Mouse (Mus musculus) heart, adult 11 months (tissue): Measurements from ENCODE around the gene Sync.

Experiments
- DNase-seq: peaks from one replicate; pipeline ENCODE4 v3.0.0; 2022

Gene Sync

DNA sequence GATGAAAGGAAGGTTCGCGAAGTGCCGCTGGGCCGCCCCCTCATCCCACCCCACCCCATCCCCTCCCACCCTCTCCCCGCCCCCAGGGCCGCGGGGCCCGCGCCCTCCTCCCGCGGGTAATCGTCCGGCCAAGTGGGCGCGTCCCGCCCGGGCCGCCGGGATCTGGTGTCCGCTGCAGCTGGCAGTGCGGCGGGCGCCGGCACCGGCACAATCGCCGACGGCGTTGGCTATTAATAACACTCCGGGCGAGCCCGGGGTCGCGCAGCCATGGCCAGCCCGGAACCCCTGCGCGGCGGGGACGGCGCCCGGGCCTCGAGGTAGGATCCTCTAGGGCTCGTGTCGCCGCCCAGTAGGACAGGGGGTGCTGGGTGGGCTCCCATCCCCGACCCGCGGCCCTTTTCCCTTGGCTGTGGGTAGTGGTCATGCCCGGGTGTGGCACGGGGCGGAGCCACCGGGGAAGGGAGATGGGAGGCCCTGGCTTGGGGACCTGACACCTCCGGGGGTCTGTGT, at the start of gene Sync:
Sync (plus strand) TSS at position 146 of the 510 bp plus-strand sequence.
- peak; percentile 96 for DNase-seq

DNA sequence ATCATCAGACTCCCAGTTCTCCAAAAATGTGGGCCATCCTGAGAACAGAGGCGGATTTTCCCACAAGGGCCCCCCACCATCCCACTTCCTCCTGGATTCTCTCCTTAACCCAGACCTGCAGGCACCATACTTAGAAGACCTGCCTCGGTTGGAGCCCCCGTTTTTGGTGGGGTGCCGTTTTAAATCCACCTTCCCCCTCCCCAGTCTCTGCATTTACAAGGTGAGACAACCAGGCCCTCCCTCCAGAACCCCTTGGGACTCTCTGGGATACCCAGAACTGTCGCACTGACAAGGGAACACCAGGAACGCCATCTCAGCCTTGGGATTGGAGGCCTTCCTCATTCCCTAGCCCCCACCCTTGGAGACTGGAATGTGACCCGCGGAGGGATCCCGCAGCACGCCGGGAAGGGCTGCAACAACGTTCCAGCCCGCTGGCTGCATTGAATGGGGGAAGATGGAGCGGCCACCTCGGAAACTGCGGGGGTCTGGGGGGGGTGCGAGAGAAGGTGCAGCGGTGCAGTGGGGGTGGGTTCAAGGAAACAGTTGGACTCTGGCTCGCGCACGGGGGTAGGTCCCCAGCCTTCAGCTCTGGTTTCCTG, 49.5 kb upstream of the Sync start:
- peak; percentile 89 for DNase-seq

- DNase-seq = peak; percentile 88
Measured at GRCm38 (mm10) chr4:129238579-129239016, 48.8 kb upstream of the Sync start.

GRCm38 (mm10) chr4:129239075-129239474, 48.3 kb upstream of the Sync start:
- DNase-seq = peak; percentile 97

DNA sequence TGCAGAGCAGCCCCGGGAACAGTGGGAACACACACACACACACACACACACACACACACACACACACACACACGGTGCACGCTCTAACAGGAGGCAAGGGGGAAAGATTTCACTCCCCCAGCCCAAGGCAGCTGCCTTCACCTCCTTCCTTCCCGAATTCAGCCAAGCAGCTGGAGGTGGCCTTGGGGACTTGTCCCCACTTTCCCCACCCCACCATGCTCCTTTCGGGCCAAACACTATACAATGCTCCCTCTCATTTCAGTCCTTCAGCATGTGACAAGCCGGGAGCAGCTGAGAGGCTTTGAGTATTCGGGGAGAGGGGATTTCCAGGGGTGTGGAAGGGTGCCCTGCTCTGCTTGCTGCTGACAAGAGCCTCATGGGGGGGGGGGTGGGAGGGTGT, 45.5 kb upstream of the Sync start:
- DNase-seq = no peak

- DNase-seq = no peak
Measured at GRCm38 (mm10) chr4:129242327-129242726, 45.1 kb upstream of the Sync start.

DNA sequence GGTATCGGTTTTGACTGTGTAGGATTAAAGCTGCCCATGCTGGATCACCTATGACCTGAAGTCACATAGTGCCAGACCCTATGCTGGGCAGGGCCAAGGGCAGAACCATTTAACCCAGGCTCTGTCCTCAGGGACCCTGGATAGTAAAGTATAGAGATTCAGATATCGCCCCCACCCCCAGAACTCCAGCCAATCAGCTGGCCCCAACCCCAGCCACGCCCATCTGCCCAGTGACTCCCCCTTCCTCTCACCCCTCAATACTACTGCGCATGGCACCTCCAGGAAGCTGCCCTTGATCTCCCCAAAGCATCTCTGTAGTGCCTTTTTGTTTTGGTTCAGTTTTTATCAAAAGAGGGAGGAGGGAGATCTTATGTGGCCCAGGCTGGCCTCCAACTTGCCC, 44.7 kb upstream of the Sync start:
- DNase-seq = no peak

DNA sequence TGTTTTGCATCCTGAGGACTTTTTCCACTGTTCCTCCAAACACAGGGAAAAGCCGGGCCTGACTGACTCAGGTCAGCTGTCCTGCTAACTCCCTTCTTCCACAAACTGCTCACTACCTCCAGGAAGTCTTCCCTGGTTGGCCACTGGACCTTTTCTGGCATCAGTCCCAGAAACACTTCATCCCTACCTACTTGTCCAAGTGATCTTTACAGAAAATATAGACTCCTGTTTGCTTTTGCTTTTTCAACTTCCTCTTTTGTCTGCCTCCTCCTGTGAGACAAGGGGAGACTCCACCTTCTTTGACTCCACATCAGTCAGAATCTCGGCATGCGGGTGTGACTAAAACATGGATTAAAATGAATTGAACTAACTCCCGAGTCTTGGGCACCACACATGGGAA, 42.6 kb upstream of the Sync start:
- DNase-seq = no peak

- peak; percentile 92 for DNase-seq
Measured at GRCm38 (mm10) chr4:129246360-129247301, 40.8 kb upstream of the Sync start.

DNA sequence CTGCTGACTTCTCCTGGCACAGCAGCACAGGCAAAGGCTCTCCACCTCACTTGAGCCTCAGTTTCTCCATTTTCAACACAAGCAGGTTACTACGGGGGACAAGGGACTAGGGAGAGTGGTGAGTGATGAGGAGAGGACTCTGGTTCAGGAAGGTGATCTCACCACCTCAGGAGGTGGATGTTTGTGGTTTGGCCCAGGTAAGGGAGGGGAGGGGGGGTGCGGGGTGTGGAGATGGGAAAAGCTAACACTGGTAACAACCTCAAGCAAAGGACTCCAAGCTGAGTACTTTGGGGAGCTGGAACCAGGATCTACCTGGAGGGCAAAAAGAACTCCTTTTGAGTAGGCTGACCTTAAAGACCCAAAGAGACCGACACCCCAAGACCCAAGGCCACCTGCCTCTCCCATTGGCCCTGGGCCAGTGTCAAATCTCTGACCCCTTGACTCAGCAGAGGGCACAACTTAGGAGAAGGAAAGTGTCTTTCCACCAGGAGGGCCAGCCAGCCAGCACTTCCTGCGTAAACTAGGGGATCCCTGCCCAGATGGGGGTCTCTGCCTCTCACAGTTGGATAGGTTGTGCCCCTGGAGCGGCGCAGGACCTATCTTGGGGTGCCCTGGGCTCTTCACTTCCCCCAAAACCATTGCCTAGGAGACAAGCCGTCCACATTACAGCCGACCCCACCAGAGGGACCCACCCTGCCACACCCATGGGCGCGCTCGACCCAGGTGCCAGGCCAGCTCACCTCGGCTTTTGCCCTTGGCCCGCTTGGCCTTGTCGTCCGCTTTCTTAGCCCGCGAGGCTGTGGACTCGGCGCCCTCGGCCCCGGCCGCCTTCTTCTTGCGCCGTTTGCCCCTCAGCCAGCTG, 39.8 kb upstream of the Sync start:
- no peak for DNase-seq

DNA sequence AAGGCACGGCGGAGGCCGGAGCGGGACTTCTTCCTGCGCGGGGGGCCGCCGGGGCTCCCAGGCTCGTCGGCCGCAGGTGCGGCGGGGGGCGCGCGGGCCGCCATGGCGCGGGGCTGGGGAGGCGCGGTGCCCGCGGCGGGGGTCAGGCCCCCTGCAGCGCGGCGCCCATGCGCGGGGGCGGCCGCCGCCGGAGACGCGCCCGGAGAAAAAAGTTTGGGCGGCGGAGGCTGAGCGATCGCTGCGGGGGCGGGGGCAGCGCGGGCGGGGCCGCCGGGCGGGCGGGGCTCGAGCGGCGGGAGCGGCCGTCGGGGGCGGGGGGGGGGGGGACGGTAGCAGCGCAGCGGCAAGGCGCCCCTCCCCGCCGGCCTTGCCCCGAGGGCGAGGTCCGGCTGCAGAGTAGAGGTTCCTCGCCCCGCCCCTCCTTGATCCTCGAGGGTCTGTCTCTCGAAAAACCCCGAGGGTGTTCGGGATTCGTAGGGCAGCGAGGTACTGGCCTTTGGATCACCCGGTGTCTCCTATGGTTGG, 39.1 kb upstream of the Sync start:
- peak; percentile 94 for DNase-seq

- no peak for DNase-seq
Measured at GRCm38 (mm10) chr4:129249288-129249687, 38.1 kb upstream of the Sync start.

- DNase-seq = peak; percentile 93
Measured at GRCm38 (mm10) chr4:129250759-129251481, 36.5 kb upstream of the Sync start.

DNA sequence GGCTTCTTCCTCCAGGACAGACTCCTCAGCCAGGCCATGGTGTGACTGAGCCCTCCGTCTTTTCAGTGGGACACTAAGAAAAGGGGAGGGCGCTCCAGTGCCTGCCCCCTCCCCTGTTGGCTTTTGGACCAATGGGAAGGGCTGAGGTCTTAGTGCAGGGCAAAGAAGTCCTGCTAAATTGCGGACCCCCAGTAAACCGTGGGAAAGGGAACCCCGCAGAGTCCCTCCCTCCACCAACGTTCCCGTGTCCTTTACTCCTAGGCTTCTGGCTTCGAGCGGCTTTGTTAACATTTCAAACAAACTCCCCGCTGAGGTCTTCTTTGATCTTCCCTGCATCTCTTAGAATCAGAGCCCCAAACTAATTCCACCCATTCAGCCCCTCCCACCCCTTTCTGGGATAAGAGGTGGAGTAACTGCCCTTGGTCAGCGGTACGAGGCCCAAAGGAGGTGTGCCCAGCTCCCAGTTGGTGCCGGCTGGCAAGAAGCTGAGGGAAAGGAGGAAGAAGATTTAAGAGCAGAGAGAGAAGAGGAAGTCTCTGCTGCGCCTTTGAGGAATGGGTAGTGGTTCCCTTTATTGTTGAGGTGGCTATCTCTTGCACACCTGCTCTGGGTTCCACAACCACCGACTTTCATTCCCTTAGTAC, 35.8 kb upstream of the Sync start:
- no peak for DNase-seq

GRCm38 (mm10) chr4:129252492-129252891, 34.9 kb upstream of the Sync start:
- DNase-seq = no peak

GRCm38 (mm10) chr4:129254571-129254970, 32.8 kb upstream of the Sync start:
- DNase-seq = no peak

- peak; percentile 97 for DNase-seq
Measured at GRCm38 (mm10) chr4:129256450-129257380, 30.7 kb upstream of the Sync start.

DNA sequence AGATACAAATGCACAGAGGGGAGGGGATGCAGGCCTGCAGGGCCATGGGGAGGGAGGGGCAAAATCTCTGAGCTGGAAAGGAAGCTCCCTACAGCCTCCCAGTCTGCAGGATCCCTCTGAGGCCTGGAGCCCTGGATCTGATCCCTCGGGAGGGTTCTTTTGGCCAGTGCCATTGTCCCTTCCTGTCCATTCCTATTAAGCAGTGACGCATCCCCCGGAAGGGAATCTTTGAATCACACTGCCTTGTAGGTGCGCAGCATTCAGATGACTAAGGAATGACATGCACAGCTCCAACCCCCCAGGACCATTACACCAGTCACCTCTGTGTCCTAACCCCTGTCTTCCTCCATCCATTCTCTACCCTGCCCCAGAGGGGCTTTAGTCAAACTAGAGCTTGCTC, 28.3 kb upstream of the Sync start:
- peak; percentile 98 for DNase-seq

DNA sequence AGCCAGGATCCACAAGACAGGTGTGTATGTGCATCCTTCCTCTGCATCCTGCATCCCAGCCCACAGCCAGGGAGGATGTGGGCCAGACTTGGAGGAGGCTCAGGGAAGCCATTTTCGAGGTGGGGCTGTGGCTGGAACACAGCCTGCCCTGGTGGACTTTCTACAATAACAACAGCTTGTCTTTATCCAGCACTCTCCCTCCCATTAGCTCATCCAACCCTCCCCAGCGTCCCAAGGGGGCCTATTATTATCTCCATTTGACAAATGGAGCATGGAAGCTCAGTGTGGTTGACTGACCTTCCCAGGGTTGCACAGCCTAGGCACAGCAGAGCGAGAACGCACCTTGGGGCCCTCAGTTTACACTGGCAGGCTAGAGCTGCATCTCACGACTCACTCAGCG, 26.7 kb upstream of the Sync start:
- peak; percentile 98 for DNase-seq

DNA sequence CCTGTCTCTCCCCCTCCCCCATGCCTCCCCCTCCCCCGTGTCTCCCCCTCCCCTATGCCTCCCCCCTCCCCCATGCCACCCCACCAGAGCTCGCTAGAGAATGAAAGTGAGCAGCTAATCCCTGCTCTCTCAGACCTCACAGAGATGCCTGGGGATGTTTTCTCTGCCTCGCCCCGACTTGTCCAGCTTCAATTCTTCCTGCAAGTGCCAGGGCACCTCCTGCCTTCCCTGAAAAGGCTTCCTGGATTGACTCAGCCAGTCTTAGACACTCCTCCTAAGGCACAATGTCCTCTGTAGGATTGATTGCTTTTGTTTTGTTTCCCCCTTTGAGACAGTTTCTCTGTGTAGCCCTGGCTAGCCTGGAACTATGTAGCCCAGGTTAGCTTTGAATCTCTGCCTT, 26.2 kb upstream of the Sync start, which contains the start of gene C77080:
C77080 (minus strand) TSS at position 209 of the 400 bp plus-strand sequence.
- DNase-seq = no peak
